Mouse (Mus musculus): ENCODE results near the gene Zfp651. TPM values are rescaled to one million over a fixed set of nuclear protein-coding genes. Genes with fewer than 3 reads are reported as not detected.

Zfp651 gene
- 0.95 TPM for total RNA-seq (2023)

GRCm38 (mm10) chr9:121759091-121760081 is at the start of gene Zfp651:
TSS of gene Zfp651 (plus strand) at chr9:121759330.

GRCm38 (mm10) chr9:121709898-121710583 is 49.1 kb upstream of the Zfp651 start, which contains the start of gene Ss18l2:
TSS of gene Ss18l2 (plus strand) at chr9:121710329.

GRCm38 (mm10) chr9:121718792-121719318 is 40.3 kb upstream of the Zfp651 start, which contains the start of gene Nktr:
TSS of gene Nktr (plus strand) at chr9:121719169.

GRCm38 (mm10) chr9:121777484-121778065 is 18.4 kb downstream of the Zfp651 start, which contains the start of gene Klhl40:
TSS of gene Klhl40 (plus strand) at chr9:121777607.

GRCm38 (mm10) chr9:121791757-121792521 is 32.8 kb downstream of the Zfp651 start, which contains the start of gene Hhatl:
TSS of gene Hhatl (minus strand) at chr9:121792507.

Other genes starting within 250 kb of the Zfp651 start
- not detected for gene Lyzl4, start 117.2 kb upstream of the Zfp651 start, total RNA-seq (2023)
- 75.8 TPM for gene Vipr1, start 116.6 kb upstream of the Zfp651 start, total RNA-seq (2023)
- gene Sec22c, start 53.8 kb upstream of the Zfp651 start, total RNA-seq (2023) = 35.3 TPM
- 16.7 TPM for gene Ss18l2, start 49.0 kb upstream of the Zfp651 start, total RNA-seq (2023)
- 218 TPM for gene Nktr, start 40.2 kb upstream of the Zfp651 start, total RNA-seq (2023)
- gene Klhl40, start 18.3 kb downstream of the Zfp651 start, total RNA-seq (2023) = not detected
- gene Hhatl, start 33.2 kb downstream of the Zfp651 start, total RNA-seq (2023) = not detected
- gene Ccdc13, start 80.1 kb downstream of the Zfp651 start, total RNA-seq (2023) = not detected
- gene Higd1a, start 99.0 kb downstream of the Zfp651 start, total RNA-seq (2023) = 20.5 TPM
- 3.9 TPM for gene Ackr2, start 139.0 kb downstream of the Zfp651 start, total RNA-seq (2023)
- gene Cyp8b1, start 157.0 kb downstream of the Zfp651 start, total RNA-seq (2023) = not detected
- 0.18 TPM for gene Fam198a, start 191.7 kb downstream of the Zfp651 start, total RNA-seq (2023)
- 0.21 TPM for gene Pomgnt2, start 237.8 kb downstream of the Zfp651 start, total RNA-seq (2023)

Measured in CD8-positive naive resting alpha-beta T cell, adult 57 days (primary cell).